Mouse (Mus musculus) thymus, adult 18-20 months (tissue): Measurements from ENCODE around the gene Irf2bpl.

Experiments used
- DNase-seq, 2 experiments: peaks; one replicate each; pipeline ENCODE4 v3.0.0; 2022; ENCODE audit warnings: mixed read lengths in 2 of 2

The Irf2bpl gene

DNA sequence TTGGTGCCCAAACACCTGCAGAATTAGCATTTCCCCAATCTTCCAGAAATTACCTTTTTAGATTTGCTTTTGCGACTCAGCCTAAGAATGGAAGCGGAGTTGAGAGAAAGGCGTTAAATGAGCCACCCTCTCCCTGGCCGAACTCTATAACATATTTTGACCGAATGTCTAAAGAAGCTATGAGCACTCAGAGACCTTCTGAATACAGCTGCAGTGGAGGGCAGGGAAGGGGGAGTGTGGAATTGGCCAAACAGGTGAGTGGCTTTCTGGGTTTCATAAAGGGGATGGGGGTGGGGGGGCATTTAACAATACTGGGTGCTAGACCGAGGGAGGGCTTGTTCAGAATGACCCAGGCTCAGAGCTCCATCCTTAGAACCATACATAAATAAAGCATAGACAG, 738 bp upstream of the Irf2bpl start:
- DNase-seq, result no peak

DNA sequence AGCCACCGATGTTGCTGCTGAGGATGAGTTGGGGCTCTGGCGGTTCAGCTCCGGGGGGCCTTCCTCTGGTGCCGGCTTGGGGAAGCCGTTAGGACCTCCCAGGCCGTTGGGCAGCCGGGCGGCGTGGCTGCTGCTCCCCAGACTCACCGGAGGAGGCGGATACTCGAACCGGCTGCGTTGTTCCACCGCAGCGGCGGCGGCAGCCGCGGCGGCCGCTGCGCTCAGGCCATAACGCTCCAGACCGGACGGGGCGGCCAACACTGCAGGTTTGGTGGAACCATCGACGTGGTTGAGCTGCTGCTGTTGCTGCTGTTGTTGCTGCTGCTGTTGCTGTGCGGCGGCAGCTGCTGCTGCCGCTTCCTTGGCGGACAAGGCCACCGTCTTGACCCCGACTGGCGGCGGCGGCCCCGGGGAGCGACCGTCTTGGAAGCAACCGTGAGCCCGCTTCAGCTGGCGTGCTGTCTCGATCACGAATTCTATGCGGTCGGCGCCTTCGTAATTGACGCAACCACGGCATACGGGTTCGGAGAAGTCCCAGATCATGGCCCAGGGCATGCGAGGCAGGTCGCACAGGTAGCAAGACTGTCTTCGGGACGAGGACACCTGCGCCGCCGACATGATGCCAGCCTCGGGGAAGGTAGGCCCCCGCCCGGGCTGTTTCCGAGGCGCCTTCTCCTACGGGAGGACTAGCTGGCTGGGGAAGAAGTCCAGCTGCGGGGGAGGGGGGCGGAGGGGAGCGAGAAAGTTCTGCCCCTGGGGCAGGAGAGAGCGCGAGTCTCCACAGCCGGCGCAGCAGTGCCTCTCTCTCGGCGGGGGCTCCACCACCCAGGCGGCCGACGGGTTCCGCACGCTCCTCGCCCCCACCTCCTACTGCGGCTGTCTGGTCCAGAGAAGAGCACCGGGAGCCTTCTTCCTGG, 1.1 kb downstream of the Irf2bpl start:
- peak; percentile 58 to 65 for DNase-seq

DNA sequence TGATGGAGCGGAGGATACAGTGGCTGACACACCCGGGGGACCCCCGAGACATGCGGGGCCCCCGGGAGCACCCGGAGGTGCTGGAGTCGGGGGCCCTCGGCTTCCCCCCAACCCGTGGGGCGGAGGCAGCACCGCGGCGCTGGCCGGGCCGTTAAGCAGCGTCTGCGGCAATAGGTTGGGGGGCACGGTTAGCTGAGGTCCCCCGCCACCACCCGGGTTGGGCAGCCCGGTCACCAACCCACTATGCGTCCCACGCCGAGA, 1.6 kb downstream of the Irf2bpl start:
- DNase-seq, result no peak

DNA sequence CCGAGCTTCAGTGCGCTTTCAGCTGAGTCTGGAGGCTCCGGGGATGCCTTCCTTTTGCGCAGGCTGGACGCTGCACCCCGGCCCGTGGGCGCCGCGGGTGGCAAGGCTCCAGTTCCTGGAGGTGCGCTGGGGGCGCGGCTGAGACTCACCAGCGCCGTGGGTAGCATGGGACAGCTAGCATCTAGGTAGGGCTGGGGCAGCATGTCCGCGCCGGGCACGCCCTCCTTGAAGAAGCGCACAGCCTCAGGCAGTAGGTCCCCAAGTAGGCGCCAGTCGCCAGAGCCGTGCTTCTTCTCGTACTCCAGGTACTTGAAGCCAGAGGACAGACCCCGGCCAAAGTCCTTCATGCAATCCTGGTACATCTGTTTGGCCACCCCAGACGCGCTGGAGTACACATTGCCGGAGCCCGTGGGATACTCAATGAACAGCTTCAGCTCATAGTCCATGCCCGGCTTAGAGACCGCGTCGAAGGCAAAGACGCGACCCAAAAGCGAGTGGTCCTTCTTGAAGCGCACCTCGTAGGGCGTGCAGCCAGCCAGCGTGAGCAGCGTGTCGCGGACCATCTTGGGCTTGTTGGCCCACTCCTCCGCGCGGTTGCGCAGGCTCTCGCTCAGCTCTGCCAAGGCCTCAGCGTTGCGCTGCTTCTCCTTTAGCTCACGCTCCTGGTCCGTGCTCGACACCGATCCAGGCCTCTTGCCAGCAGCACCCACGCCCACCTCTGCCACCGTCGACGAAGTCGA, 2.1 kb downstream of the Irf2bpl start:
- peak in 1 of 2 experiments; percentile 38 for DNase-seq

DNA sequence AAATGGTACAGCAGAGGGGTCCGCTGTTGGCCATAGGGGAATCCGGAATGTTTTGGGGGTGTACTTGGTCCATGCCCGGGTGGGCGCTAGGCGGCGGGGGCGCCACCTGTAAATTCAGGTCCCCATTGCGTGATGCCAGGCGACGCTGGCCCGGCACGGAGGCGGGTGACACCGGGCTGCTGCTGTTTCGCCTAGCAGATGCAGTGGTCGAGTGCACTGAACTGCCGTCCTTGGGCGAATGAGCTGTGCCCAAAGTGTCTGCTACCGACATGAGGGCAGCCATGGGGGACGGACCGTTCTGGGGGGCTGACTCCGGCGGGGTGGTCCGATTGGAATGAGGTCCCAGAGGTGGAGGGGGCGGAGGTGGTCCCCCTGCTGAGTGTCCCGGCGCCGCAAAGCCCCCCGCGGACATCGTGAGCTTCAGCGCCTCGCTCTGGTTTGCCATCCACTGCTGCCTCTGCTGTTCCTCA, 2.8 kb downstream of the Irf2bpl start:
- DNase-seq, result no peak

DNA sequence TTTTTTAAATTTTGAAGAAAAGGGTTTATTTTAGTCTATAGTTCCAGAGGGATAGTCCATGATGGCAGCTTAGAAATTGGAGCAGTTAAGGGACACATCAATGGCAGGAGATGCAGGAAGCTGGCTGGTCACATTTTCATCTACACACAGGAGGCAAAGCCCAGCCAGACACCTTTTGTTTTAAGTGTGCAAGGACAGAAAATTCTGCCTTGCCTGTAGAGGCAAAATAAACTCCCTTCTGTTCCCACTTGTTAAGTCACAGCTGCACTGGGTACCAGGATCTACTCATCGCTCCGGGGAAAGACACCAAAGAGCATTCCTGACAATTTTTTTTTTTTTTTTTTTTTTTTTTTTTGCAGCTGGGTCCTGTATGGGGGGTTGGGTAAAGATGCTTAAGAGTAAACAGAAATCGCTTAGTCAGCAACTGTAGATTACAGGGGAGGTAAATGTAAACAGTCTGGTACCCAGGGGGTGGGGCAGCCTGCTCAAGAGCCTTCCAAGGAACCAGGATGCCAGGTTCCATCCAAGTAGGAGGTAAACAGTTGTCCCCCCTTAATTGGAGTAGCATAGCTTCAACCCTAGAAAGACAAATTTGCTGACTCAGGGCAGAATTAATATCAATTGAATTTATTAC, 4.4 kb downstream of the Irf2bpl start:
- no peak for DNase-seq

DNA sequence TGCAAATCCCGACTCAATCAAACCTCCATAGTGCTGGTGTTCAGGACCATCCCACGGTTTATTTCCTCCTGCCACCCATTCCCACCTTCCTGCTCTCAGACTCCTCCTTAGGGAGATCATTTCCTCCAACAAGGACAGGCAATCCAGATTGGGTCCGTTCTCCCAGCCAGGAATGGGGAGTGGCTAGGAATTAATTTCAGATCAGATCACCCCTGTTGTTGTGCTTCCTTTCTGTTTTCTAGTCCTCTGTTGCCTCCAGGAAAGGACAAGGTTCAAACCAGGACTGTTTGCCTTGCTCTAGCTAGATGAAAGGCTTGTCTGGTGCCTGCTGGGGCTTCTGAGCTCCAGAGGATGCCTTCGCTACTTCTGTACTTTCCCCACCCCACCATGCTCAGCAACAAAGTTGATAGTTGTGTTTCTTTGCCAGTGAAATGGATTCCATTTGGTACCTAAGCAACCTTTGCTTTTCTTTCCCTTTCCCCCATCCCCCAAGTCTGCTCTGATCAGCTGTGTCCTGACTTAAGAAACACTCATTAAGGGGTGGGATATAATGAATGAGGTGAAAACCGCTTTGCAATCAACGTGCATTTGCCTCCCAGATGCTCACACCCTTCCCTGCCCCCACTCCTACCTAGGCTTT, 5.0 kb downstream of the Irf2bpl start:
- DNase-seq, result no peak

DNA sequence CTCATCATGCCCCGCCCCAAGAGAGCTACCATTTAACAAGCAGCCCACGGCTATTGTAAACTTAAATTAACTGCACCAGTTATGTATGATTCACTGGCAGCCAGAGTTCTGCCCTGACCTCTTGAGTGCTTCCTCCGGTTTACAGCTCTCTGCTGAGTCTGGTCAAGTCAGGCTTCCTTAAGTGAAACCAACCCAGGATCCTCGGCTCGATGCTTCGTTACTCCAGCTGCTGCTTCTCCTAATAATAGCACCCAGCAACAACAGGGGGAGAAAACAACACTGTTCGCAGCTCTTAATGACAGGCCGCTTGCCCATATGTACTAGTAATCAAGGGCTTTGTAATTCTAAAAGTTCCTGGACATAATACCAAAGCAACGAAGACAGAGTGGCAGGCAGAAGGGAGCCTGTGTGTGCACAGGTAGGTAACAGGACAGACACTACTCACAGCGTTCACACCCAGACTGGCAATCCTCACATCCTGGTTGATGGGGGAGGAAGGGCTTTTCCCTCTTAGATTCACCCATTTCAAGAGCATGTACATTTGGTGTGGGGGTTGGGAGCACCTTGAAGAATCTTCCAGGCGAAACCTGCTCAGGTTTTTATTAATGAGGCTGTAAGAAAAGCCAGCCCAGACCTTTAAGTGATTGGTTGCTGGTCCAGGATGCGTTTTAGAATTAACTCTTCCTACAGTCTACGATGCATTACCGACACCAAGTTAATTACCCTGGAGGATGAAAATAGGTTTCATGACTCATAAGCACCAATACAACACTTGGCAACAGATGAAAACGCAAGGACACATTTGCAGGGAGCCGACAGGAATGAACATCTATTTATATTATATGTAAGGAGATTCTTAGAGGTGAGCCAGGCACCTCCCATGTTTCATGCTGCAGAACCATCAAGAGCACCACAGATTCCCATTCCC, 5.9 kb downstream of the Irf2bpl start:
- DNase-seq, result no peak

DNA sequence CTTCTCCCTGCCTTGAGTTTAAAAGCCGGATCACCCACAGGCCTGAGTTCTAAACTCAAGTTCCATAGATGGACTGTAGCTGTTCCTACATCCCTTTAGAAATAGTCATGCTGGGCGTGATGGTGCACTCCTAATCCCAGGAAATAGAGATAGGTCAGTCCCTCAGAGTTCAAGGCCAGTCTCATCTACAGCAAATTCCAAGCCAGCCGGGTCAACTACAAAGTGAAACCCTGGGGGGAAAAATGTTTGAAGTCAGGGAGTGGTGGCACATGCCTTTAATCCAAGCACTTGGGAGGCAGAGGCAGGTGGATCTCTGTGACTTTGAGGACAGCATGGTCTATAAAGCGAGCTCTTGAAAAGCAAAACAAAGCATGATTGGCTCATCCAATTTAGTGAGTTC, 7.6 kb downstream of the Irf2bpl start:
- no peak for DNase-seq

DNA sequence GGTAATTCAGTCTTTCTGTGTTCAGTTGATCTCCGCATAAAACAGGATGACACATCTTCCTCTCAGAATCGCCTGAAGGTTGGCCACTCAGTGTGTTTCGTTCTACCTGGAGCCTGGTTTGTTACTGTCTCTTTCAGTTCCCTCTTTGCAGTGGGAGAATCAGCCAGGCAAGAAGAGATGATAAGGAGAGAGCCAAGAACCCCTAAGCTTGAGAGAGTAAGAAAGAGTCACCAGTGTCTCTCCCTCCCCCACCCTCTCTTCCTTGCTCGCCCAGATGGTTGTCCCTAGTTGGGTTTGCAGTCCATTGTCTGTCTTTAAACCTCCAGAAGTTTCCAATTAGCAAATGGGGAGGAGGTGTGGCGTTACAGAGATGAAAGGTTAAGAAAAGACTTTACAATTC, 8.5 kb downstream of the Irf2bpl start:
- no peak for DNase-seq

DNA sequence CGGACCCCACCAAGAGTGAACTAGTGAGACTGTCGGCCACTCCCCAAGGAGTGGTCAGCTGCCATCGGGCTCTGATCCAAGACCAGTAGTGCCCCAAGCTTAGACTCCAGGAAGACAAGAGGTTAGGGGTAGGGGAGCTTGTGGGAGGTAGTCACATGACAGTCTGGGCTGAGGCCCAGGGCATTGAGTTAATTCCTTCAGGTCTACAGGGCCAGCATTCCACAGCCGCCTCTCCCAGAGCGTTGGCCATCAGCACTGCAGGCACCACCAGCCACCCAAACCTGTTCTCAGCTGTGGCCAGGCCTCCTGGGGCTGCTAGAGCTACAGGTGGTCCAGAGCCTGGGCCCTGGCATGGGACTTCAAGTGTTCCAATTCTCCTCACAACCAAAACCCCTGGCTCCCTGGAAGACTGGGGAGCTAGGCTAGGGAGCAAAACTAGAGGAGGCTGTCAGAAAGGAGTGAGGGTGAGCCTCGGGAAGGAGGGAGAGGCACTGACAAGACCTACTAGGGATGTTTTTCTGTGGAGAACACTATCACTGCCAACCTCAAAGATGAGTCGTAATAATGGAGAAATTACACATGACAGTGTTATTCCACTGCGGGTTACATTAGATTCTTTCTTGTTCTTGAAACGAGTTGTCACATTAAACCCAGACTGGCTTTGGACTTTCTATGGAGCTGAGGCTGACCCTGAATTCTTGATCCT, 12.1 kb downstream of the Irf2bpl start:
- no peak for DNase-seq

DNA sequence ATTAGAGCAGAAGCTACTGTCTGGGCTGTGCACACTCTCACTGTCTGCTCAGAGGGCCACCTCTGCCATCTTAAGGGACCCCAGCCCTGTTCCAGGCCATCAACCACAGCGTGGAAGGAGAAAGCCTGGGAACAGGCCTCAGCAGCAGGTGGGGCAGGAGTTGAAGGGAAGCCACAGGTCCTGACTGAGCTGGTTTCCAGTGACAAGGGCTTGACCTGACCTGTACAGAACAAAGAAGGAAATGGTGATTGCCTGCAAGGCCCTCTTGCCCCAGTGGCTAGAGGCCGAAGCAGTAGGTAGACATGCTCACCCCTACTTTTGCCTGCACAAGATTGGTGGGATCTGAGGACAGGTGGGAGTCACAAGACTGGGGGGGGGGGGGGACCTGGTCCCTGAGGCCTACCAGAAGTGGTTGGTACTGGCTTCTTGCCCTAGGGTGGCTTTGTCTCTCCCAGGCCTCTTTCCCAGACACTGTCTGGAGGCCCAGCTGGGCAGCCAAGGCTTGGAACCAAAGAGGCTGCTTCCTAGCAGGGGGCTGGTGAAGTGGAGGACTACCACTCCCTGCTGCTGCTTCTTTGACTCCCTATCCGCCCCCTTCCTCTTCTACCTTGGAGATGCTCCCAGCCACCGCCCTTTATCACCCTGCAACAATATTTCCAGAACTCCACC, 12.8 kb downstream of the Irf2bpl start:
- DNase-seq, result no peak

DNA sequence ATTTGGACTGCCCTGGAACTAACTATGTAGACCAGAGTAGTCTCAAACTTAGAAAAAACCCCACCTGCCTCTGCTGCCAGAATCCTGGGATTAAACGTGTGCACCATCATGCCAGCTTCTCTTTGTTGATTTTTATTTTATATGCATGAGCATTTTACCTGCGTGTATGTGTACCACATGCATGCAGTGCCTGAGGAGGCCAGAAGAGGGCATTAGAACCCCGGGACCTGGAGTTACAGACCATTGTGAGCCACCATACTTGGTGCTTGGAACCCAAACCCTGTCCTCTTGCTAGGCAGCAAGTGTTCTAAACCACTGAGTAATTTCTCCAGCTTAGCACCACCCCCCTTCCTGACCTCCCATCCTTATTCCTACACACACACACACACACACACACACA, 13.6 kb downstream of the Irf2bpl start:
- DNase-seq, result no peak

DNA sequence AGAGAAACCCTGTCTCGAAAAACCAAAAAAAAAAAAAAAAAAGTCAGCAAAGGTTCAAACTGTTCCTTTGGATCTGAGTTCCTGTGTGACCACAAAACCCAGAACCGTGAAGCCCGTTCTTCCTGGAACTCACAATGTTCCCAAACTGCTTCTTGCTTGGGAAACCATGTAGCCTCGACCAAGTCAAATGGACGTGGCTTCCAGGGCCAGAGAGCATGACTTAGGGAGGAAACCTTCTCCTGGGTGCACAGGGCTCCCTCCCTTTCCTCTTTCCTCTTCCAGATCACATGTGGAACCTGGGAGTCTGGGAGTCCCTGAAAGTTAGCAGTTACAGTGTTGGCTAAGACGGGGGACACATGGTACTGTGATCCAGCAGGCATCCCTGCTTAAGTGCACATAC, 14.8 kb downstream of the Irf2bpl start:
- no peak for DNase-seq

DNA sequence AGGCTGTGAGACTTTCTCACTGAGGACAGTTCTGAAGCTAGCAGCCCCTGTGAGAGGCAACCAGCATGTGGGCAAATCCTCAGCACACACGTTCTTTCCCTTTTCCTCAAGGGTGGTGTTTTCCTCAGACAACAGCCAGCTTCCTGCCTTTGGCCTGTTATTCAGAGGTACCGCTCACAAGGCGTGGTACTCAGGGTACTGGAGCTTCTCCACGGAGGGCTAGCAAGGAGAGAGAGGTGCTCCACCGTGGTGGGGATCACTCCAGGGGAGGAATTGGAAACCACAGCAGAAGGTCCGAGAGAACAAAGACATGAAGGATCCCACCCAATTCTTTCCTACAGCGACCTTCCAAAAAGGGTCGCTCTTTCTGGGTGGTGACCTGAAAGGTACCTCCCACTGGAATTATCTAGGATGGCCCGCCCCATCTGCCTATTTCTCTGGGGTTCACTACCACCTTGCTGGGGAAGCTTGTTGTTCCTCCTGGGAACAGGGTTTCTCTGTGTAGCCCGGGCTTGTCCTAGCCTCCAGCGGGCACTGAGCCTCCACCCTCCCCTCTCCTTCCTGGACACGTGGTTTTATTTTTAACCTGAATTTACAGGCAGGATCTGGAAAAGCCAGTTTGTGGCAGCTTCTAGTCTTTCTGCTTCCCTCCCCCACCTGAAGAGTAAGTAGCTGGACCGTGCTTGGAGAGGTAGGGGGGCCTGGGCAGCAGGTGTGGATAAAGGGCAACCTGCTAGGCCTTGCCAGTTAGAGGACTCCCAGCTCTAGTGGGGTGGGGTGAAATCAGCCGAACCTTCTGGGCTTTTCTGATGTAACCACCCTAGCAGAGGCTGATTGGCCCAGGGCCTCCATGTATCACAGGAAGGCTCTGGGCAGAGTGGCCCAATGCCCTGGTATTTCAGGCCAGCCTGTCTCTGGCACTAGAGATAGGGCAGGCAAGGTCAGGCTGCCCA, 17.1 kb downstream of the Irf2bpl start:
- DNase-seq, result no peak

DNA sequence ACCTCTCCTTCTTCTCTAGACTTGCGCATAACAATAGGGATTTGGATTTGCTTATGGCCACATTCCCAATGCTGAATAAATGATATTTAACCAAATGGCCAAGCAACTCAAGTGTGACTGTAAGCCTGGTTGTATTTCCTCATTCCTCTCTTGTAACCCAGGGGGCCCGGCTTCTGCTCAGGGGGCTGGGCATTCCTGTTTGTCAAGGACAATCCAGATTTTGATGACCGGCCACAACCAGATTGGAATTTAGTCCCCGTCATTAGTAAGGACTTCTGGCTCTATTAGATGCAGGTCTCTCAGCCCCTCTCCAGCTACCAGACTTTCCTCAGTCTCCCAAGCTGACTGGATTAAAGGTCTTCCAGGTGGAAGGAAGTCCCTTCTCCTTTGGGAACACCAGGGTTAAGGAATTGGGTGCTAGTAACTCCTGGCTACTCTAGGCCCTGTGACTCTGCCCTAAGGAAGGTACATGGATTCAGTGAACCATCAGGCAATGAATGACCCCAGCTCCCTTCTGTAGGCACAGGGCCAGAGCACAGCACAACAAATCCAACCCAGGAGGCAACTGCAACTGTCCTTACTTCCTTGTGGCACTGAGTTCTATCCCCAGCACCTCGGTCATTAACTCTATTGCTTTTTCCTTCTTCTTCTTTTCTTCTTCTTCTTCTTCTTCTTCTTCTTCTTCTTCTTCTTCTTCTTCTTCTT, 20.1 kb downstream of the Irf2bpl start:
- no peak for DNase-seq

DNA sequence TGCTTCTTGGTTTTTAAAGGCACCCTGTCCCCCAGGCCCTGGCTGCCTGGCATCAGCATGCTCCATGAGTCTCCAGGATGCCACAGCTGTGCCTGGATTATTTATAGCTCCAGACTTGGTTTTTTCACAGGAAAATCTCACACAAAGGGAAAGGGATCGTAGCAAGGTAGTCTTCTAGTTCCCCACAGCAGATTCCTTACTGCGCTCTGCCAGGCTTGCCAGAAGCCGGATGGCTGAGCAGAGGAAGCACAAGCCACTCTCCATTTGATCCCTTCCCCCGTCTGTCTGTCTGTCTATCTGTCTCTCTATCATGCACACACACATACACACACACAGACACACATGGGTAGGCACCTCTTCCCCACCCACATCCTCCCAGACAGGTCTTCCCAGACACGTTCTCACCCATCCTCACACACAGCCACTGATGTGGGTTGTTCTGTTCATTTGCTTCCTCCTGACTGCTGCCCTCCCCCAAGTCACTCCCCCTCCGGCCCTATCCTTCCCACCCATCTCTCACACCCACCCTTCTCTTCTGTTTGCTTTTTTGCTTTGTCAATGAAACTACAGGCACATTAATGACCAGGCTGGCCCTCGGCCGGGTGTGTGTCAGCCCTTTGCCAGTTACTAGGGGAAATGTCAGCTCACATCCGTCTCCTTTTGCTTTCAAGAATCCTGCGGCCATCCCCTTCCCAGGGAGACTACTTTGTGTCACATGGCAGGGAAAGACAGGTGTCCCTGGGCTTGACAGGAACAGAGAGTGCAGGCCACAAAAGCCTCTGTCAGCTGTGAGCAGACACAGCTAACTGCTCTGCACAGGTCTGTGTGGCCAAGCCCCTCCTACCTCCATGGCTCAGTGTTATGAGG, 24.4 kb downstream of the Irf2bpl start:
- DNase-seq, result peak; percentile 41 to 61
